Mouse (Mus musculus): ENCODE data around the gene Gm7942. TPM values are rescaled to one million over a fixed set of nuclear protein-coding genes. Genes with fewer than 3 reads are reported as not detected.
"Not testable (repeated sequence)": the region's sequence is repeated elsewhere in the genome, so short reads cannot be mapped to it uniquely, and the experiment has no call there.

The Gm7942 gene
- not detected in 2 replicates for polyA plus RNA-seq (2015; fragmentation: Nextera tagmentation; extraction: Ambion mirVana)

DNA sequence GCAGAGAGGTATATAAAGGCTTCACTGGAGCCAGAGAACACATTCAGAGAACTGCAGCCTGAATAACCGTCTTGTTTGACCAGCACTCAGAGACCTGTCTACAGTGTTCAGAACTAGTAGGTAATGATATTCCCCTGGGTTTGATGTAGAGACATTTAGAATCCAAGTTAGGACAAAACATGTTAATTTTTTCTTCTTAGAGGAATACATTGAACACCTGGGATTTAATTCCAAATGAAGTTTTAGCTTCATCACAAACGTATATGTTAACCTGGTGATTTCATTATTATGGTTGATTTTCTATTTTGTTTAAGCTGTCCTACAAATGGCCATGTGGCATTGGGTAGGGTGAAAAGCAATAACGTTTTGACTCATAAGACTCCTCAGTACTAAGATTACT is at the start of gene Gm7942:
Gene Gm7942, plus strand, starts transcription at position 301 of the 400 bp plus-strand sequence.
- H3K9me3 ChIP-seq (replicated peaks; ENCODE audit: control insufficient read depth, low read length); H3K27ac ChIP-seq (ENCODE audit: low read length); H3K36me3 ChIP-seq (ENCODE audit: control insufficient read depth, insufficient read depth); H3K4me2 ChIP-seq (ENCODE audit: low read depth, low read length); H3K27me3 ChIP-seq (ENCODE audit: control insufficient read depth, insufficient read depth, low read length); H3K4me1 ChIP-seq (ENCODE audit: control insufficient read depth, insufficient read depth, low read length); H3K9ac ChIP-seq (ENCODE audit: low read length); H3K4me3 ChIP-seq (ENCODE audit: low read length); ATAC-seq (replicated peaks; ENCODE audit: extremely low read depth, insufficient read depth, low FRiP score): not testable (repeated sequence)
- no CpG with 5 or more reads among the region's 3 CpGs for WGBS

Other genes starting within 250 kb of the Gm7942 start
- not detected in 2 replicates for gene Gm3183, start 241.5 kb upstream of the Gm7942 start, polyA plus RNA-seq (2015; fragmentation: Nextera tagmentation; extraction: Ambion mirVana)
- not detected in 2 replicates for gene Gm6367, start 118.3 kb upstream of the Gm7942 start, polyA plus RNA-seq (2015; fragmentation: Nextera tagmentation; extraction: Ambion mirVana)
- gene Gm16513, start 75.7 kb downstream of the Gm7942 start, polyA plus RNA-seq (2015; fragmentation: Nextera tagmentation; extraction: Ambion mirVana), result not detected in 2 replicates
- not detected in 2 replicates for gene Gm10424, start 165.8 kb downstream of the Gm7942 start, polyA plus RNA-seq (2015; fragmentation: Nextera tagmentation; extraction: Ambion mirVana)
- gene Gm3259, start 199.0 kb downstream of the Gm7942 start, polyA plus RNA-seq (2015; fragmentation: Nextera tagmentation; extraction: Ambion mirVana), result not detected in 2 replicates

All from heart, embryonic 16.5 days (tissue).